Mouse (Mus musculus) left cerebral cortex, adult 18-20 months (tissue): ENCODE data around the gene Tmem37. TPM values are rescaled to one million over a fixed set of nuclear protein-coding genes. Genes with fewer than 3 reads are reported as not detected.

Experiments used
- DNase-seq, 2 experiments: peaks; one replicate each; pipeline ENCODE4 v3.0.0; 2021 to 2022; ENCODE audit warnings: low spot score in 2 of 2, mixed read lengths in 1 of 2
- total RNA-seq, 2 experiments: library from RNA; stranded (reverse); gene quantifications; 2 replicates each; pipeline ENCODE4 v1.2.3; 2021

Gene Tmem37
- total RNA-seq, 2 experiments from 2014 or later = 0.94 to 2.0 TPM

GRCm38 (mm10) chr1:120094920-120095319 lies 21.0 kb upstream of the Tmem37 start:
- DNase-seq = no peak

- peak; percentile 89 to 94 for DNase-seq
These were observed 19.7 kb upstream of the Tmem37 start for GRCm38 (mm10) chr1:120093482-120094134.

- no peak for DNase-seq
These were observed 17.2 kb upstream of the Tmem37 start for GRCm38 (mm10) chr1:120090880-120091570.

GRCm38 (mm10) chr1:120089180-120089579 lies 15.3 kb upstream of the Tmem37 start:
- DNase-seq = no peak

- no peak for DNase-seq
These were observed 12.8 kb upstream of the Tmem37 start for GRCm38 (mm10) chr1:120086644-120087043.

GRCm38 (mm10) chr1:120085696-120086095 lies 11.8 kb upstream of the Tmem37 start:
- no peak for DNase-seq

- DNase-seq = no peak
These were observed 10.1 kb upstream of the Tmem37 start for GRCm38 (mm10) chr1:120083921-120084517.

- DNase-seq = no peak
These were observed 9.2 kb upstream of the Tmem37 start for GRCm38 (mm10) chr1:120082957-120083585.

- no peak for DNase-seq
These were observed 6.8 kb upstream of the Tmem37 start for GRCm38 (mm10) chr1:120080632-120081031.

- DNase-seq = no peak
These were observed 4.0 kb upstream of the Tmem37 start for GRCm38 (mm10) chr1:120077746-120078410.

GRCm38 (mm10) chr1:120075507-120075906 lies 1.6 kb upstream of the Tmem37 start:
- no peak for DNase-seq

GRCm38 (mm10) chr1:120074931-120075330 lies 1.1 kb upstream of the Tmem37 start:
- no peak for DNase-seq

GRCm38 (mm10) chr1:120074307-120074702 lies 431 bp upstream of the Tmem37 start:
- DNase-seq = no peak

GRCm38 (mm10) chr1:120072900-120073299 lies 974 bp downstream of the Tmem37 start:
- no peak for DNase-seq

GRCm38 (mm10) chr1:120071133-120071532 lies 2.7 kb downstream of the Tmem37 start:
- DNase-seq = no peak

- no peak for DNase-seq
These were observed 3.7 kb downstream of the Tmem37 start for GRCm38 (mm10) chr1:120070168-120070567.

GRCm38 (mm10) chr1:120069120-120069519 lies 4.8 kb downstream of the Tmem37 start:
- no peak for DNase-seq

GRCm38 (mm10) chr1:120066625-120067024 lies 7.2 kb downstream of the Tmem37 start:
- no peak for DNase-seq

GRCm38 (mm10) chr1:120066159-120066558 lies 7.7 kb downstream of the Tmem37 start:
- DNase-seq = no peak

- DNase-seq = no peak
These were observed 9.7 kb downstream of the Tmem37 start for GRCm38 (mm10) chr1:120064036-120064682.

GRCm38 (mm10) chr1:120062231-120062630 lies 11.6 kb downstream of the Tmem37 start:
- no peak for DNase-seq
